16 mouse cellular contexts compared by ENCODE assay signal in genomic region chr7:141026740-141027098, GRCm38 (mm10). TPM values are rescaled to one million over a fixed set of nuclear protein-coding genes. Genes with fewer than 3 reads are reported as not detected.
DNase-seq lines count a peak whose midpoint lies in the region; ATAC-seq and TF ChIP-seq lines count a peak whose summit lies in the region.
"Had no signal": no experiment of that assay in that cellular context is flagged by ENCODE, and none has a peak within 500 bp of the region (broad histone marks: within the 10 kb centered on the region; RNA-seq: fewer than 3 reads in every experiment).

No protein-coding gene starts in this region.

- in situ Hi-C loops in ES-E14 (cut with MboI; ENCODE audit: low sequenced_read_pairs in 2 of 2, unreplicated experiment in 2 of 2): no loop called here

- H3K4me3 ChIP-seq in intestine, embryonic 16.5 days (ENCODE audit: low read length): no peak overlapping the region
- H3K4me3 ChIP-seq in intestine, postnatal 0 days (ENCODE audit: low read depth, low read length): no peak overlapping the region
- H3K4me3 ChIP-seq in ES-E14 (ENCODE audit: insufficient read depth in 1 of 2, low read depth in 1 of 2, low read length in 2 of 2, poor library complexity in 1 of 2, severe bottlenecking in 1 of 2): no peak overlapping the region
- H3K4me3 ChIP-seq in forebrain, embryonic 11.5 days (ENCODE audit: low read depth, low read length): no peak overlapping the region
- no peak overlapping the region for H3K4me3 ChIP-seq in midbrain, embryonic 12.5 days
- H3K4me3 ChIP-seq: embryonic facial prominence, embryonic 13.5 days; megakaryocyte, embryonic 14.5 days had no signal

- no peaks in the 10 kb centered on the region for H3K9me3 ChIP-seq in intestine, embryonic 16.5 days (ENCODE audit: control insufficient read depth, low read length)
- no peaks in the 10 kb centered on the region for H3K9me3 ChIP-seq in intestine, postnatal 0 days (ENCODE audit: control insufficient read depth)
- H3K9me3 ChIP-seq in ES-E14 (ENCODE audit: control insufficient read depth, insufficient read depth, low read depth, low read length): no peaks in the 10 kb centered on the region
- H3K9me3 ChIP-seq in forebrain, embryonic 11.5 days (ENCODE audit: control insufficient read depth, low read length): no peaks in the 10 kb centered on the region
- no peaks in the 10 kb centered on the region for H3K9me3 ChIP-seq in midbrain, embryonic 12.5 days
- H3K9me3 ChIP-seq: embryonic facial prominence, embryonic 13.5 days; megakaryocyte, embryonic 14.5 days had no signal

- no peak for DNase-seq in ES-E14 (ENCODE audit: low read depth, low spot score)
- DNase-seq in forebrain, embryonic 11.5 days (ENCODE audit: low spot score): no peak
- DNase-seq in thymus, postnatal 10 days (ENCODE audit: low spot score in 2 of 2): no peak
- DNase-seq in cerebellum, postnatal 25 days: no peak
- DNase-seq in gastrocnemius, postnatal 25 days: no peak
- DNase-seq: gastrocnemius, postnatal 14 days; retina, postnatal 1 day had no signal

- TF ChIP-seq CTCF in intestine, postnatal 0 days (IDR thresholded peaks at IDR 0.05; ENCODE audit: low read depth): no peak

- H3K9ac ChIP-seq in intestine, embryonic 16.5 days (ENCODE audit: low read depth, low read length): no peak overlapping the region
- no peak overlapping the region for H3K9ac ChIP-seq in intestine, postnatal 0 days (ENCODE audit: low read depth, low read length)
- H3K9ac ChIP-seq in ES-E14 (ENCODE audit: insufficient read depth, low read depth, low read length, poor library complexity, severe bottlenecking): no peak overlapping the region; the same call in 1 of the 2 replicates
- H3K9ac ChIP-seq in forebrain, embryonic 11.5 days (ENCODE audit: low read length): peak overlapping the region; percentile 27; the same call in 1 of the 2 replicates
- no peak overlapping the region for H3K9ac ChIP-seq in midbrain, embryonic 12.5 days (replicated peaks)
- H3K9ac ChIP-seq: embryonic facial prominence, embryonic 13.5 days had no signal

- 0 out of 2 replicates have a peak overlapping the region, but pooled peaks have one; percentile 2 for H3K27ac ChIP-seq in intestine, embryonic 16.5 days (ENCODE audit: low read length)
- H3K27ac ChIP-seq in intestine, postnatal 0 days (ENCODE audit: low read depth, low read length): no peak overlapping the region
- H3K27ac ChIP-seq in ES-E14 (ENCODE audit: insufficient read depth, low read depth, low read length, poor library complexity, severe bottlenecking): peak overlapping the region; percentile 54; the same call in 1 of the 2 replicates
- peak overlapping the region; percentile 37; the same call in 1 of the 2 replicates for H3K27ac ChIP-seq in forebrain, embryonic 11.5 days (ENCODE audit: low read depth, low read length)
- H3K27ac ChIP-seq in midbrain, embryonic 12.5 days (replicated peaks): peak overlapping the region; percentile 64
- H3K27ac ChIP-seq: embryonic facial prominence, embryonic 13.5 days had no signal

- 59% methylated on average over 5 of the region's 5 CpGs for WGBS in intestine, embryonic 16.5 days
- WGBS in intestine, postnatal 0 days: 67% methylated on average over 5 of the region's 5 CpGs
- 53% methylated on average over 5 of the region's 5 CpGs for WGBS in forebrain, embryonic 11.5 days
- WGBS in midbrain, embryonic 12.5 days: 57% methylated on average over 5 of the region's 5 CpGs

- H3K27me3 ChIP-seq in intestine, embryonic 16.5 days (replicated peaks; ENCODE audit: control insufficient read depth, insufficient read depth, low read length): no peaks in the 10 kb centered on the region
- no peaks in the 10 kb centered on the region for H3K27me3 ChIP-seq in intestine, postnatal 0 days (replicated peaks; ENCODE audit: control insufficient read depth, insufficient read depth, low read length)
- no peaks in the 10 kb centered on the region for H3K27me3 ChIP-seq in forebrain, embryonic 11.5 days (ENCODE audit: control insufficient read depth, insufficient read depth, low read length)
- H3K27me3 ChIP-seq in midbrain, embryonic 12.5 days: no peaks in the 10 kb centered on the region
- H3K27me3 ChIP-seq: embryonic facial prominence, embryonic 13.5 days; megakaryocyte, embryonic 14.5 days had no signal

- ATAC-seq in intestine, embryonic 16.5 days: no peak
- ATAC-seq in intestine, postnatal 0 days: no peak
- no peak; the same call in 1 of the 2 replicates for ATAC-seq in forebrain, embryonic 11.5 days (replicated peaks; ENCODE audit: low FRiP score)
- ATAC-seq in midbrain, embryonic 12.5 days (ENCODE audit: low FRiP score, low read depth): no peak

- no peak overlapping the region for H3K4me2 ChIP-seq in intestine, embryonic 16.5 days (ENCODE audit: low read depth, low read length)
- no peak overlapping the region for H3K4me2 ChIP-seq in intestine, postnatal 0 days (replicated peaks; ENCODE audit: low read depth)
- no peak overlapping the region for H3K4me2 ChIP-seq in forebrain, embryonic 11.5 days (ENCODE audit: low read depth, low read length, severe bottlenecking)
- no peak overlapping the region for H3K4me2 ChIP-seq in midbrain, embryonic 12.5 days (replicated peaks)
- H3K4me2 ChIP-seq: embryonic facial prominence, embryonic 13.5 days had no signal

- peaks cover 4% of the 10 kb centered on the region; the same call in 1 of the 2 replicates for H3K4me1 ChIP-seq in intestine, embryonic 16.5 days (ENCODE audit: control insufficient read depth, insufficient read depth, low read length)
- peaks cover 8% of the 10 kb centered on the region; the same call in 1 of the 2 replicates for H3K4me1 ChIP-seq in intestine, postnatal 0 days (replicated peaks; ENCODE audit: control insufficient read depth, insufficient read depth, low read length)
- peaks cover 6 to 10% of the 10 kb centered on the region in 2 experiments; a peak in 2 of 4 replicates for H3K4me1 ChIP-seq in ES-E14 (ENCODE audit: control insufficient read depth in 2 of 2, insufficient read depth in 2 of 2, low read length in 2 of 2, poor library complexity in 1 of 2)
- H3K4me1 ChIP-seq in forebrain, embryonic 11.5 days (replicated peaks; ENCODE audit: control insufficient read depth, insufficient read depth, low read length): peaks cover 9% of the 10 kb centered on the region; the same call in 1 of the 2 replicates
- H3K4me1 ChIP-seq in midbrain, embryonic 12.5 days: peaks cover 23% of the 10 kb centered on the region
- H3K4me1 ChIP-seq: embryonic facial prominence, embryonic 13.5 days had no signal

- no peaks in the 10 kb centered on the region for H3K36me3 ChIP-seq in intestine, embryonic 16.5 days (ENCODE audit: control insufficient read depth, insufficient read depth, low read length)
- H3K36me3 ChIP-seq in intestine, postnatal 0 days (ENCODE audit: control insufficient read depth, insufficient read depth): no peaks in the 10 kb centered on the region
- no peaks in the 10 kb centered on the region for H3K36me3 ChIP-seq in ES-E14 (ENCODE audit: control insufficient read depth, insufficient read depth, low read length, poor library complexity, severe bottlenecking)
- no peaks in the 10 kb centered on the region for H3K36me3 ChIP-seq in forebrain, embryonic 11.5 days (ENCODE audit: control insufficient read depth, insufficient read depth, low read length)
- no peaks in the 10 kb centered on the region for H3K36me3 ChIP-seq in midbrain, embryonic 12.5 days
- H3K36me3 ChIP-seq: embryonic facial prominence, embryonic 13.5 days had no signal

TF ChIP-seq in ES-E14, 5 proteins besides CTCF, POLR2A, EP300 and RAD21 (continues in another document):
- TF ChIP-seq ZNF384 (IDR thresholded peaks at IDR 0.05; ENCODE audit: low read depth, low read length): no peak

RNA-seq across cellular contexts. Expression of gene Gm17387, which starts 2.2 kb away (rescaled TPM):
- polyA plus RNA-seq in intestine, embryonic 16.5 days (2015; fragmentation: Nextera tagmentation; extraction: Ambion mirVana): not detected in 2 replicates
- not detected in 2 replicates for polyA plus RNA-seq in intestine, postnatal 0 days (2015; fragmentation: Nextera tagmentation; extraction: Ambion mirVana)
- not detected in 2 replicates for total RNA-seq in ES-E14 (2012; rRNA removed)
- polyA plus RNA-seq in forebrain, embryonic 11.5 days (2014; fragmentation: Nextera tagmentation; extraction: Ambion mirVana): not detected in 2 replicates
- polyA plus RNA-seq in midbrain, embryonic 12.5 days (2016; fragmentation: Nextera tagmentation; extraction: Ambion mirVana): not detected in 2 replicates
- total RNA-seq in gastrocnemius, postnatal 25 days (2021): not detected
- total RNA-seq: gastrocnemius, postnatal 14 days; left cerebral cortex, postnatal 36 days had no signal
- polyA plus RNA-seq: brain, embryonic 14.5 days; embryonic facial prominence, embryonic 13.5 days; kidney, embryonic 14.5 days; urinary bladder, adult 2 months had no signal

RNA-seq across cellular contexts. Expression of gene Ifitm6, which starts 9.0 kb away (rescaled TPM):
- 1.9 and 2.0 TPM in 2 replicates for polyA plus RNA-seq in intestine, embryonic 16.5 days (2015; fragmentation: Nextera tagmentation; extraction: Ambion mirVana)
- polyA plus RNA-seq in intestine, postnatal 0 days (2015; fragmentation: Nextera tagmentation; extraction: Ambion mirVana): 0.93 and 1.0 TPM in 2 replicates
- total RNA-seq in ES-E14 (2012; rRNA removed): 0.36 TPM in 1 of 2 replicates, not detected in the other
- polyA plus RNA-seq in forebrain, embryonic 11.5 days (2014; fragmentation: Nextera tagmentation; extraction: Ambion mirVana): not detected in 2 replicates
- polyA plus RNA-seq in midbrain, embryonic 12.5 days (2016; fragmentation: Nextera tagmentation; extraction: Ambion mirVana): 0.29 TPM in 1 of 2 replicates, not detected in the other
- total RNA-seq in gastrocnemius, postnatal 25 days (2021): not detected
- total RNA-seq: gastrocnemius, postnatal 14 days; left cerebral cortex, postnatal 36 days had no signal

RNA-seq across cellular contexts. Expression of gene Ifitm3, which starts 16.1 kb away (rescaled TPM):
- 255 and 269 TPM in 2 replicates for polyA plus RNA-seq in intestine, embryonic 16.5 days (2015; fragmentation: Nextera tagmentation; extraction: Ambion mirVana)
- polyA plus RNA-seq in intestine, postnatal 0 days (2015; fragmentation: Nextera tagmentation; extraction: Ambion mirVana): 324 and 334 TPM in 2 replicates
- 353 and 601 TPM in 2 replicates for total RNA-seq in ES-E14 (2012; rRNA removed)
- 9.4 and 9.7 TPM in 2 replicates for polyA plus RNA-seq in forebrain, embryonic 11.5 days (2014; fragmentation: Nextera tagmentation; extraction: Ambion mirVana)
- 16.2 and 17.9 TPM in 2 replicates for polyA plus RNA-seq in midbrain, embryonic 12.5 days (2016; fragmentation: Nextera tagmentation; extraction: Ambion mirVana)
- 10 to 100 TPM; 34.4 to 52.1 TPM for total RNA-seq in gastrocnemius, postnatal 25 days (2021)

RNA-seq across cellular contexts. Expression of gene B4galnt4, which starts 34.2 kb away (rescaled TPM):
- 7.2 and 7.3 TPM in 2 replicates for polyA plus RNA-seq in intestine, embryonic 16.5 days (2015; fragmentation: Nextera tagmentation; extraction: Ambion mirVana)
- polyA plus RNA-seq in intestine, postnatal 0 days (2015; fragmentation: Nextera tagmentation; extraction: Ambion mirVana): 1.9 and 2.9 TPM in 2 replicates
- 31.1 and 78.3 TPM in 2 replicates for total RNA-seq in ES-E14 (2012; rRNA removed)
- 22.3 and 23.5 TPM in 2 replicates for polyA plus RNA-seq in forebrain, embryonic 11.5 days (2014; fragmentation: Nextera tagmentation; extraction: Ambion mirVana)
- polyA plus RNA-seq in midbrain, embryonic 12.5 days (2016; fragmentation: Nextera tagmentation; extraction: Ambion mirVana): 41.9 and 45.3 TPM in 2 replicates
- total RNA-seq in gastrocnemius, postnatal 25 days (2021): not detected

RNA-seq across cellular contexts. Expression of gene Pkp3, which starts 51.3 kb away (rescaled TPM):
- polyA plus RNA-seq in intestine, embryonic 16.5 days (2015; fragmentation: Nextera tagmentation; extraction: Ambion mirVana): 31.3 and 32.4 TPM in 2 replicates
- 35.3 and 38.6 TPM in 2 replicates for polyA plus RNA-seq in intestine, postnatal 0 days (2015; fragmentation: Nextera tagmentation; extraction: Ambion mirVana)
- 8.0 and 12.2 TPM in 2 replicates for total RNA-seq in ES-E14 (2012; rRNA removed)
- 1.1 and 1.9 TPM in 2 replicates for polyA plus RNA-seq in forebrain, embryonic 11.5 days (2014; fragmentation: Nextera tagmentation; extraction: Ambion mirVana)
- polyA plus RNA-seq in midbrain, embryonic 12.5 days (2016; fragmentation: Nextera tagmentation; extraction: Ambion mirVana): 1.6 and 1.8 TPM in 2 replicates
- under 1 TPM in 1 of 2 experiments, not detected in 1; 0.29 TPM for total RNA-seq in gastrocnemius, postnatal 25 days (2021)
- total RNA-seq: gastrocnemius, postnatal 14 days; left cerebral cortex, postnatal 36 days had no signal

Comparison
In these comparisons a context has a peak if more than half of its experiments do, and no peak if none do; other contexts are left out.
1. RNA of gene Ifitm3, which starts 16.1 kb away (polyA plus RNA-seq): 324 to 334 TPM in intestine, postnatal 0 days and 255 to 269 TPM in intestine, embryonic 16.5 days; 16.2 to 17.9 TPM in midbrain, embryonic 12.5 days and 9.4 to 9.7 TPM in forebrain, embryonic 11.5 days; every median in the first group is over 10 times any median in the second.